Mouse (Mus musculus) hematopoietic stem cell, adult 5-6 weeks (primary cell): ENCODE measurements around the gene Fcgrt. TPM values are rescaled to one million over a fixed set of nuclear protein-coding genes. Genes with fewer than 3 reads are reported as not detected.
"Not testable (repeated sequence)": the region's sequence is repeated elsewhere in the genome, so short reads cannot be mapped to it uniquely, and the experiment has no call there.

Experiments used
- ATAC-seq, 2 experiments: fragments of 125-278 bp in 1 of 2; replicated peaks in 1 of 2; 2 replicates each; pipeline ENCODE4 v1.8.0; 2016 to 2017; ENCODE audit warnings: inconsistent platforms in 2 of 2, mild to moderate bottlenecking in 2 of 2, moderate number of reproducible peaks in 2 of 2, low read depth in 1 of 2, moderate TSS enrichment in 1 of 2; ENCODE audit not compliant: low FRiP score in 2 of 2, poor library complexity in 2 of 2, severe bottlenecking in 2 of 2, insufficient read depth in 1 of 2, low TSS enrichment in 1 of 2
- total RNA-seq: library from RNA; stranded (forward); fragments of 172-1452, 232-1000 nt; gene quantifications from 2 replicates; pipeline ENCODE4 v1.2.3, GENCODE M21; 2017

Fcgrt gene
- total RNA-seq = 15.3 and 23.1 TPM in 2 replicates

DNA sequence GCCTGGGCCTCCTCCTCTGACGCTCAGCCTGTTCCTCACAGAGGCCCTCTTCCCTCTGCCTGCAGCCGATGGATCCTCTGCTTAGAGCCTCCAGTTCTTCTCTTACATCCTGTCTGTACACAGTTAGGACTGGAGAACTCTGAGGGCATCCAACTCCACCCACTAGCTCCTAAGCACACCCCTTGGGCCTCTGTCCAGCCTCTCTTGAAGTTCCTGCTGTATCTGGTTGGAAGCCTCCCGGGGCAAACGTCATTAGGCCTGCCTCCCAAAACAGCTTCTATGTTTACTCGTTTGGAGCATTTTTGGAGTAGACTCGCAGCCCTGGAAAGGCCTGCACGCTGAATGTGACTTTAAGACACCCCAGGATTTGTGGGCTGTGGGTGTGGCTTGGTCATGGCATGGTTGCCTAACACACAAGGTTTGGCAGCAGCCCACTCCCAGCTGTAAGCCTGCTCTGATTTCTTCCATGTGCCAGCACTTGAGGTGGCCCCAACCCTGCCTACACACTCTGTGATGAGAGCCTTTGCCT lies at the start of gene Fcgrt:
Gene Fcgrt, minus strand, starts transcription at position 200 of the 529 bp plus-strand sequence.
- peak; percentile 86 to 94 for ATAC-seq

DNA sequence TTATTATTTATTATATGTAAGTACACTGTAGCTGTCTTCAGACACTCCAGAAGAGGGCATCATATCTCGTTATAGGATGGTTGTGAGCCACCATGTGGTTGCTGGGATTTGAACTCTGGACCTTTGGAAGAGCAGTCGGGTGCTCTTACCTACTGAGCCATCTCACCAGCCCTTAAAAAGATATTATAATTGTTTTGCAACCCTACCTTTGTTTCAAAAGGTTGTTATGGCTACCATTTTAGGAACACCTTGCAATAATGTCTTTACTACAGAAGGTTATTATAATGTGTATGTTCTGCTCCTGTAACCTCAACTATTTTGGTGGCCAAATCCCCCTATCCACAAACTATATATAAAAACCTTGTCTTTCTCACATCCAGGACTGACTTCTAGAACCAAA lies 49.4 kb upstream of the Fcgrt start:
- ATAC-seq = not testable (repeated sequence)

DNA sequence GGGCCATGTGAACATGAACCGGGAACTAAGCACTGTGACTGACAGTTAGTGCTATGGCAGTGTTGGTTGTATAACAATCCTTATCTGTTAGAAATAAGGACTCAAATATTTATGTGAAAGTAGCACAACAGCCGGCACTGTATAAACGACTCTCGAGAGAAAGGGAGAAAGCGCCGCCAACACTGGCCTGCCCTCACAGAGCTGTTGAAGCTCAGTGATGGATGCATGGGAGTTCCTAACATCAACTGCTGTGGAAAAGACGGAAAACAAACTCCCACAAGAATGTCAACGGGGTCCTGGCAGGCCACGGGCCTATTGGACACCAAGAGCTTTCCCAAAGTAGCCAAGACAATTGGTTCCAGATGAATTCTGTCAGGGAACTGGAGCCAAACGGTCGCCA lies 47.7 kb upstream of the Fcgrt start:
- ATAC-seq = no peak

DNA sequence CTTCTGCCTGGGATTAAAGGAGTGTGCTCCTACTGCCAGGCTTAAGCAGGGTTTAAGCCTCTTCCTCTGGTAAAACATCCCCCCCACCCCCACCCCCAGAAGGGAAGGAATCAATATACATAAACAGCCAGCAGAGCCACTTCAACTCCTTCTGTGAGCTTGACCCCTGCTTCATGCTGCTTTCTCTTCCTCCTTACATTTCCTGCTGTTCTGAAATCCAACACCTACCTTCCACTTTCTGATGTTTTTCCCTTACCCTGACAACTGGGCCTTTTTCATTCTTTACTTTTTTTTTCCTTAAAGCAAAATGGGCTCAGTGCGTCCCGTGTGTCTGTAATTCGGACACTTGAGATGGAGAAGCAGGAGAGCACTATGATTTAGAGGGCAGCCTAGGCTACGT lies 46.7 kb upstream of the Fcgrt start:
- ATAC-seq = no peak

DNA sequence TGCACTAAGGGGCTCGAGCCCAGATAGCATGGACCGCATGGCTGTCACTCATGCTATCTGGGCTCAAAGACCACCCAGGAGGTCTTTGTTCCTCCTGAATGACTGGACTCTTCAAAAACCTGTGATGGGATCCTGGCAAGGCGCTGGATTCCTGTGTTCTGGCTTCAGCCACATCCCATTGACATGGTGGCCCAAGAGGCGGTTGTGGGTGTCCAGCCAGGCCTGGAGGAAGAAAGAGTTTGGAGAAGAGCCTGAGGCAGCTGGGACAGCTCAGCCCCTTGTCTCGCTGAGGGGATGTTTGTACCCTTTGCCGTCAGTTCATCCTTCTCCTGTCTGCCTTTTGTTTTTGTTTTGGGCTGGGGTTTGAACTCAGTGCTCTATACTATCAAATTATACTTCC lies 45.9 kb upstream of the Fcgrt start:
- ATAC-seq = no peak

DNA sequence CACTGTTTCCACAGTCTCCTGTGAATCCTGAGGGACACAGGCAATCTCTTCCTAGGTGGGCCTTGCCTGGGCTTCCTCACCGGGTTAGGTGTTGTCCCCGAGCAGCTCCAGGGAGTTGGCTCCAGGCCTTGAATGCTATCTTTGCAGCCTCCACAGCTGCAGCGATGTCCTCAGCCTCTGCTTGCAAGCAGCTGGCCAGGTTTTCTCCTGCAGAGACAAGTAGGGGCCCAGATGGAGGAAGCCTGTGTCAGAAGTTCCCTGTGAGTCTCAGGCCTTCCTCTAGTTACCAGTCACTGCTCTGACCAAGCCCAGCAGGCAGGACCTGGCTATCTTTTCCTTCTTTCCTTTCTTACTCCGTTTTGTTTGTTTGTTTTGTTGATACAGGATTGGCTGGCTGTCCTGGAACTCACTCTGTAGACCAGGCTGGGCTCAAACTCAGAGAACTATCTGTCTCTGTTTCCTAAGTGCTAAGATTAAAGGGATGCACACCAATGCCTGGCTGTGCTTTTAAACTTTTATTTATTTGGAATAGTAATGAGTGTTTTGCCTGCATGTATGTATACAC lies 45.0 kb upstream of the Fcgrt start:
- ATAC-seq = no peak

DNA sequence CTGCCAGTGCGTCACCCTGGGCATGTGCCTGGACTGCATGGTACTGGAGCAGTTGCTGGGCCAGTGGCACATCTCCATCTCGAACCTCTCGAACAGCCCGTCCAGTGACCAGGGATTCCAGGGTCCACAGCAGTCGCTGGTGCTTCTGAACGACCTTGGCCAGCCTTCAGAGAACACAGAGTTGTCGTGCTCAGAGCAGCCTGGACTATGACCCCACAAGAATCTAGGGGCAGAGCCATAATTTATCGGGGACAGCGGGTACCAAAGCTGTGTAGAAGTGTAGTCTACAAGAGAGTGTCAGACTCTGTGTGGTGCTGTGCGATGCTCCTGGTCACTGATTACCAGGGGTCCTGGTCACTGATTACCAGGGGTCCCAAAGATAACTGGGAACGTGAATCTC lies 44.2 kb upstream of the Fcgrt start:
- no peak for ATAC-seq

DNA sequence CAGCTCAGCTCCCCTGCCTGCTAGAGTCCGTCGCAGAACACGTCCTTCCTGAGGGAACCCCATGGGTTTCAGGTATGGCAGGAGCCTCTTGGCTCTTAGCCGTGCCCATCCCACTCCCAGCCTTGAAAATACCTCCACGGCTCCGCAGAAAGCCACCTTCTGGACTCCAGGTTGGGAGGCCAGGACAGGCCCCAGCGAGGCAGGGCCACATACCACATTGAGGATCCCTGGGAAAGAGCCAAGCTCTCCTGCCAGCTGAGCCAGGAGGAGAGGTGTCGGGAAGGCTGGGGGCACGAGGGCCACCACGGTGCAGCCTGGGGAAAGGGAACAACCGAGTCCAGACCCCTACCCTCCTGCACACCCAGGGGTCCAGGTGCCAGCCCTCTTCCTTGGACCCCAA lies 43.6 kb upstream of the Fcgrt start:
- no peak for ATAC-seq

DNA sequence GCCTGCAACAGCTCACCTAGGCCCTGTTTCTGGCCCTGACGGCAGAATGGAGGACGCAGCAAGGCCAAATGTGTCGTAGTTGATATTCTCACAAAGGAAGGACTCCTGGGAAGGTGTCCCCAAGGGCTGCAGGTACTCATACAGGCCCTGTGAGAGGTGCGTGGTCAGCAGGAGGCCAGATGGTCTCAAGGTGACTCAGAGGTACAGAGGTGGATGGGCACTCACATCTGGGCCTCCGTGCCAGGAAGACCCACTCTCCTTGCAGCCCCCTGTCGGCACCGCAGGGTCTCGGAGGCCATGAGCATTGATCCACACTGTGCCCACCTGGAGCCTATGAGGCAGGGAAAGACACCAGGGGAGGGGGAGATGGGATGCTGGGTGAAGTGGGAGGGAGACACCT lies 41.8 kb upstream of the Fcgrt start:
- no peak for ATAC-seq

DNA sequence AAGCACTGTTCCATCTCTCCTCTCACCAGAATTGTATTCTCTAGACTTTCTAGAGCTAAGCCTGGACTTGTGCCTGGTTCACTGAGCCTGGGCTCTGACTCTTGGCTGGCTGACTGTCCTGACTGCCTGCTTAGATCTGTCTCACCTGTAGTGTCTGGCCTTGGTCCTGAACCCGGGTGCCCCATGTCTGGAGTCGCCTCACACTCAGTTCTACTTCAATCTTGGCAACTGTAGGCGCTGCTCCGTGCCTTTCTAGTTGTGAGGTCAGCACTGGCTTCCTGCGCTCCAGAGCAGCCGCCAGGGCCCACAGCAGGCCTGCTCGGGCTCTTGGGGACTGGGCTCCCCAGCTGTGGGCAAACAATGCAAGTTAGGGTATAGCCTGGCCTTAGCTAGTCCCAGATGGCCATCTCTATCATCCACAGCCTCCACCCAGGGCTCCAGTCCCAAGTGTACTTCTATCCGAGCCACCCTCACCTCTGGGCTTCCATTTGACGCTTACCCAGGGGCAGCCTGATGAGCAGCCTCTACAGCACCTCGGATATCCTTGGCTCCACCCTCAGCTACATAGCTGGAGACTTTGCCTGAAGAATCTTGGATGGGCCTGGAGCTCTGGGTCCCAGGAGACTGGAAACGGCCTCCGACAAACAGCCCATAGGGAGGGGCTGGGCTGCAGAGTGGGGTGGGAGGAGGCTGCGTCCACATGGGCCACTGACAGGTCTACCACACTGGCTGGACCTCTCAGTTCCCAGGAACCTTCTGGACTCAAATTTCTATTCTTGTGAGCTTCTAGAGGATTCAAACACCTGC lies 40.9 kb upstream of the Fcgrt start:
- ATAC-seq = no peak

DNA sequence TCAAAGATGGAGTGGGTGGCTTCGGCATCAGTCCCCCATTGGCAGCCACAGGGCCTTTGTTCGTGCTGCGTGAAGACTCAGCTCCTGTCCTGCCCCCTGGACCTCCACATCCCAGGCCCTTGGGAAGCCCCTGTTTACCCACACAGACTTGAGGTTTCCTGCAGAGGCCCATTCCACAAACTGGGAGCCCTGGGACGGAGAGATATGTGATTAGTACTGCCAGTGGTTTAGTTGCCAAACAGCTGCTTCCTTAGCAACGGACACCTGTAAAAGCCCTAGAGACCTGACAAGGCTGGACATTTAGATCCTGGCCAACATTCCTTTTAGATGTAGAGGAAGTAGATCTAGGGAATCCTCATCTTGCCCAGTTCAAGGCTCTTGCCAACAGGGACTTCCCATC lies 38.3 kb upstream of the Fcgrt start:
- no peak for ATAC-seq

DNA sequence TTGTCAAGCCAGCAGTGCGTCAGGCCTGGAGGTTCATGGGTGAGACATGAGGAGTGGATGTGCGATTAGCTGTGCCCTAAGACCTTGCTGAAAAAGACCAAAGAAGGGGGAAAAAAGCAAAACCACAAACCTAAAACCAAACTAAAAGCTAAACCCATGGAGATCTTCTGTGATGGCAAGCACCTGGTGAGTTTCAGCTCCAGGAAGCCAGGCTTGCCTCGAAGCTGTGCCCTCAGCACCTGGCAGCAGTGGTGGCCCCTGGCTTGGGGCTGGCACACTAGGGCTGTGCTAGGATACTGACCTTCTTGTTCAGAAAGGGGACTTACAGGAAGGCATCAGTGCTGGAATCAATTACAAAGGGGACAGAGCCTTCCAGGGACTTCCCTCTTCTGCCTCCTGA lies 37.7 kb upstream of the Fcgrt start:
- no peak for ATAC-seq

DNA sequence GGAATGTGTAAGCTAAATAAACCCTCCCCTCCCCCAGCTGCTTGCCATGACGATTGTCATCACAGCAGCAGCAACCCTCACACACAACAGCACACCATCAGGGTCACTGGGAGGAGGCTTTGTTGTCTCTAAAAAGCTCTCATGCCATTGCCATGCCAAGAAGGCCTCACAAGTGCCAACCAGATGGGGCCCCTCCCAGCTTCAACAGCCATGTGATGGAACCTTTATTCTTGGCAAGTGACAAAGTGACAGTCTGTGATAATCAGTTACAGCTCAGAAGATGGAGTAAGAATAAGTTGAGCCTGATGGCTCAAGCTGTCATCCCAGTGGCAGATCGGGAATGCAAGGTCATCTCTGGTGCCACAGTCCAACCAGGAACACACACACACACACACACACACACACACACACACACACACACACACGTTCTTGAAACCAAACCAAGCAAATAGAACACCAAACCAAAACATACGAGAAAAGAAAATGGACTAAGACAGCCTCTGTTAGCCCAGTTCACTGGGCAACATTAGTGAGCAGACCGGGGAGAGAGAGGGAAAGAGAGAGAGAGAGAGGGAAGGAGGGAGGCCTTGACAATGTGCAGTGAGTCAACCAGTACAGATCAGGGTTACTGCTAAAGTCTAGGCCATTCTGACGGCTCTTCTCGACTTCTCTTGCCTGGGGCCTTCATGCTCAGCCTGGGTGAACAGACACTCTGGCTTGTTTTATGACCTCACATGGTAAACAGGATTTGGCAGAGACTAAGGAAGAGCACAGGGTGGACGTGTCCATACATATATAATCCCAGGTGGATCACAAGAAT lies 36.5 kb upstream of the Fcgrt start:
- no peak for ATAC-seq

DNA sequence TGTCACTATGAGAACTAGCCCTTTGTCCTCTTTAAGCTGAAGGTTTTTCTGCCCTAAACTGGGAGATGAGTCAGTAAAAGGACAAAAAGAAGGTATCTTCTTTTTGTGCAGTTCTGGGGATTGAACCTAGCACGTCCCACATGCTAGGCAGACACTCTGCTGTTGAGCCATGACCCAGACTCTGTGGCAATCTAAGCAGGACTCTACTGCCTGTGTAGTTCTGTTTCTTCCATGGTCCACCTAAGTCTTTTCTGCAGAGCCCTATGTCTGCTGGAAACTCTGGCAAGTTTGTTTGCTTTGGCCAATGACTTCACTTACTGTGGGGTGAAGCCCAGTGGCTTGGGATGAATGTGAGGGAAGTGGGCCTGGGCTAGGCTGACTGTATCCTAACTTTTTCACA lies 34.8 kb upstream of the Fcgrt start:
- ATAC-seq = no peak

DNA sequence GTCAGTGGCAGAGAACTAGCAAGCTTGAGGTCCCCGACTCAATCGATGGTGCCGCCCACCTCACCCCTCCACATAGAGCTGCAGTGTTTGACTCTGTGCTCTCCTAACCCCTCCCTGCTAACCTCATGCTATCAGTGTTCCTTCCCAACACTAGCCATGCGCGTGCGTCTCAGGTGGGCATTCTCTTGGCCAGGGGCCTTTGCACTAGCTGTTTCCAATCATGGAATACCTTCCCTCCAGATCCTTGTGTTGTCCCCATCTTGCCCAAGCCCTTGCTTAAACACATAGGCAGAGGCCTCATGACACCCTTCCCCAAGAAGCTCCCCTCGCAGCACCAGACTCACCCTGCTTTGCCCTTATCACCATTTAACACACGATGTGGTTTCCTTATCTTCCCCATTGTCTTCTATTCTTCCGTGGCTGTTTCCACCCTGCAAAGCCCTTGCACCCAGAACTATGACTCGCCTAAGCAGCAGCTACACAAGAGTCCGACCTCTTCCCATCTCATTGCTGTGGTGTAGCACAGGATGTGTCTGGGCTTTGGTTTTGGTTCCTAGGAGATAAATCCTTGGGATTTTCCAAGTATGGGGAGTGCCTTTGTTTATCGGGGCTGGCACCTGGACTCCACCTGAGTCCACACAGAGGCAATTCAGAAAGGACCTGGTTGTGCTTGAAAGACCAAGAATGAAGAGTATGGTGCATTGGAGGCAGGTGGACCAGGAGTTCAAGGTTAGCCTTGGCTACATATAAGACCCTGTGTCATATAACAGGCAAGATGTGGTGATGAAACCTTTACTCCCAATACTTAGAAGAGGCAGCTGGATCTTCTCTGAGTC lies 33.7 kb upstream of the Fcgrt start:
- ATAC-seq = peak; percentile 64 to 80

DNA sequence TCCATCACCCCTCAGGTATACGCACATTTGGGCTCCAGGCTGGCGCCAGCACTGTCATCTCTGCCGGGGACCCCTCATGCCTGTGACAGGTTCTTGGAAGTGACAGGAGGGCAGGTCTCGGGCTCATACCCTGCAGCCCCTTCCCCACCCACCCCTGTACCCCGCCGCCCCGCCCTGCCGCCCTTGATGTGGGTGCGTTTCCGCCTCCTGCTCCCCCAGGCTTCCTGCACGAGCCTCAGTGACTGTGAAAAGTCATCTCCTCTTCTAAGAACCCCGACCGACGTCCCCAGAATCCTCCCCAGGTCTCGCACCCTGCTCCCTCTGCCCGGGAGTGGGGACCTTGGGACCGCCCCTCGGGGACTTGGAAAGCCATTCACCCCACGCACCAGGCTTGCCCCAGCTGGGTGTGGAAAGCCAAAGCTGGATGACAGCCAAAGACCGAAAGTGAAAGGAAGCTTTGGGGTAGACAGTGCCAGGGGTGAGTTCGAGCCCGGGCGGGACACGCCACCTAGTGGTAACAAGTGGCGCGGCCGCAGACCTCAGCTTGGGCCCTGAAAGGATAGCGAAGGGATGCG lies 32.4 kb upstream of the Fcgrt start, which contains the start of the genes Gm45713 and Flt3l:
Gene Gm45713, minus strand, starts transcription at position 239 of the 575 bp plus-strand sequence.
Gene Flt3l, minus strand, starts transcription at position 440 of the 575 bp plus-strand sequence.
- ATAC-seq = peak; percentile 68 to 74

DNA sequence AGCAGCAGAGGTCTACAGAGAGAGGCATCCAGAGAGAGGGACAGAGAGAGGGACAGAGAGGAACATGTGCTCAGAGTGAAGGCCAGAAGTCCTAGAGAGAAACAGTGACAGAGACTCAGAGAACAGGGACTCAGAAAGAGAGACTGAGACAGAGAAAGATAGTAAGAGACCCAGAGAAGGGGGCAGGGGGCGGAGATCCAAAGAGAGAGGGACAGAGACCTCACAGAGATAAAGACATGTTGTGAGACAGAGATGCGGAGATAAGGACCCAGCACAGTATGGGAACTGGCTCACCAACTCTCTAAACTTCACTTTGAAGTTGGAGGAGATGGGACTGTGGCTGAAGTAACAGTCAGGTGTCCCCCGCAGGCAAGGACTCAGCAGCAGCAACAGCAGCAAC lies 31.7 kb upstream of the Fcgrt start:
- ATAC-seq = no peak
